Mouse (Mus musculus): ENCODE results near the gene Lelp1. TPM values are rescaled to one million over a fixed set of nuclear protein-coding genes. Genes with fewer than 3 reads are reported as not detected.

Gene Lelp1
- not detected in 2 replicates for polyA plus RNA-seq (2012; rRNA removed)

GRCm38 (mm10) chr3:92142644-92143043 is at the start of gene Lelp1:
Gene Lelp1, minus strand, starts transcription at chr3:92142744.
- DNase-seq (ENCODE audit: extremely low spot score in 1 of 2, low spot score in 1 of 2) = no peak

GRCm38 (mm10) chr3:92176880-92177279 is 34.3 kb upstream of the Lelp1 start:
- DNase-seq (ENCODE audit: extremely low spot score in 1 of 2, low spot score in 1 of 2) = no peak

GRCm38 (mm10) chr3:92169847-92170246 is 27.3 kb upstream of the Lelp1 start:
- DNase-seq (ENCODE audit: extremely low spot score in 1 of 2, low spot score in 1 of 2) = no peak

- DNase-seq (ENCODE audit: extremely low spot score in 1 of 2, low spot score in 1 of 2) = peak; percentile 25 to 88
Measured at GRCm38 (mm10) chr3:92153322-92153721, 10.8 kb upstream of the Lelp1 start.

GRCm38 (mm10) chr3:92150631-92151277 is 8.2 kb upstream of the Lelp1 start:
- peak; percentile 29 to 83 for DNase-seq (ENCODE audit: extremely low spot score in 1 of 2, low spot score in 1 of 2)

GRCm38 (mm10) chr3:92147913-92148312 is 5.4 kb upstream of the Lelp1 start:
- DNase-seq (ENCODE audit: extremely low spot score in 1 of 2, low spot score in 1 of 2) = no peak

- DNase-seq (ENCODE audit: extremely low spot score in 1 of 2, low spot score in 1 of 2) = peak in 1 of 2 experiments; percentile 11
Measured at GRCm38 (mm10) chr3:92147420-92147819, 4.9 kb upstream of the Lelp1 start.

GRCm38 (mm10) chr3:92123847-92124246 is 18.7 kb downstream of the Lelp1 start, which contains the start of gene Prr9:
Gene Prr9, minus strand, starts transcription at chr3:92123947.
- DNase-seq (ENCODE audit: extremely low spot score in 1 of 2, low spot score in 1 of 2) = no peak

- no peak for DNase-seq (ENCODE audit: extremely low spot score in 1 of 2, low spot score in 1 of 2)
Measured at GRCm38 (mm10) chr3:92120902-92121301, 21.6 kb downstream of the Lelp1 start.

- DNase-seq (ENCODE audit: extremely low spot score in 1 of 2, low spot score in 1 of 2) = peak in 1 of 2 experiments; percentile 55
Measured at GRCm38 (mm10) chr3:92117930-92118329, 24.6 kb downstream of the Lelp1 start.

- DNase-seq (ENCODE audit: extremely low spot score in 1 of 2, low spot score in 1 of 2) = no peak
Measured at GRCm38 (mm10) chr3:92111526-92111925, 31.0 kb downstream of the Lelp1 start.

GRCm38 (mm10) chr3:92110790-92111189 is 31.8 kb downstream of the Lelp1 start:
- DNase-seq (ENCODE audit: extremely low spot score in 1 of 2, low spot score in 1 of 2) = no peak

- DNase-seq (ENCODE audit: extremely low spot score in 1 of 2, low spot score in 1 of 2) = peak in 1 of 2 experiments; percentile 69
Measured at GRCm38 (mm10) chr3:92106582-92106981, 36.0 kb downstream of the Lelp1 start.

Other genes with a start within 250 kb of the Lelp1 start
- not detected in 2 replicates for gene Pglyrp3, start 128.2 kb downstream of the Lelp1 start, polyA plus RNA-seq (2012; rRNA removed)
- gene Lor, start 59.6 kb downstream of the Lelp1 start, polyA plus RNA-seq (2012; rRNA removed) = 5.2 and 5.4 TPM in 2 replicates
- not detected in 2 replicates for gene Prr9, start 18.8 kb downstream of the Lelp1 start, polyA plus RNA-seq (2012; rRNA removed)
- 0.06 TPM in 1 of 2 replicates, not detected in the other for gene Sprr2a1, start 73.1 kb upstream of the Lelp1 start, polyA plus RNA-seq (2012; rRNA removed)
- 1.9 and 3.7 TPM in 2 replicates for gene Sprr2a2, start 73.2 kb upstream of the Lelp1 start, polyA plus RNA-seq (2012; rRNA removed)
- 0.23 TPM in 1 of 2 replicates, not detected in the other for gene Sprr2a3, start 142.7 kb upstream of the Lelp1 start, polyA plus RNA-seq (2012; rRNA removed)
- not detected in 2 replicates for gene Sprr2b, start 173.9 kb upstream of the Lelp1 start, polyA plus RNA-seq (2012; rRNA removed)
- gene Sprr2d, start 196.4 kb upstream of the Lelp1 start, polyA plus RNA-seq (2012; rRNA removed) = not detected in 2 replicates
- not detected in 2 replicates for gene Sprr2e, start 209.4 kb upstream of the Lelp1 start, polyA plus RNA-seq (2012; rRNA removed)
- 0.21 TPM in 1 of 2 replicates, not detected in the other for gene Sprr2f, start 222.4 kb upstream of the Lelp1 start, polyA plus RNA-seq (2012; rRNA removed)
- gene Sprr2h, start 242.9 kb upstream of the Lelp1 start, polyA plus RNA-seq (2012; rRNA removed) = not detected in 2 replicates